Mouse (Mus musculus) myocyte (in vitro differentiated cells): ENCODE data around the gene Gcnt7.

ENCODE experiments used
- CEBPB ChIP-seq: IDR thresholded peaks from 2 replicates; pipeline ENCODE4 v1.6.1; 2011; ENCODE audit warnings: mild to moderate bottlenecking, moderate library complexity; ENCODE audit not compliant: poor library complexity, insufficient read depth, severe bottlenecking
- E2F4 ChIP-seq: IDR thresholded peaks from one replicate; pipeline ENCODE4 v1.6.1; 2011; ENCODE audit warnings: mild to moderate bottlenecking, control low read depth, moderate library complexity; ENCODE audit not compliant: insufficient read depth
- MYOG ChIP-seq, 3 experiments: IDR thresholded peaks; one replicate each; pipeline ENCODE4 v1.6.1; 2011; ENCODE audit warnings: control low read depth in 2 of 3, low read depth in 2 of 3, mild to moderate bottlenecking in 2 of 3; ENCODE audit not compliant: insufficient read length in 2 of 3, control insufficient read depth in 1 of 3, insufficient read depth in 1 of 3
- POLR2A ChIP-seq: IDR thresholded peaks from one replicate; pipeline ENCODE4 v1.6.1; 2011; ENCODE audit warnings: low read depth, mild to moderate bottlenecking, control low read depth, moderate library complexity; ENCODE audit not compliant: insufficient read length
- POLR2AphosphoS2 ChIP-seq: IDR thresholded peaks from one replicate; pipeline ENCODE4 v1.6.1; 2011; ENCODE audit warnings: low read depth, control low read depth; ENCODE audit not compliant: insufficient read length
- TCF12 ChIP-seq: IDR thresholded peaks from one replicate; pipeline ENCODE4 v1.6.1; 2011; ENCODE audit warnings: mild to moderate bottlenecking, control low read depth; ENCODE audit not compliant: poor library complexity, insufficient read depth, severe bottlenecking
- TCF3 ChIP-seq: IDR thresholded peaks from one replicate; pipeline ENCODE4 v1.6.1; 2011; ENCODE audit warnings: low read depth, control low read depth; ENCODE audit not compliant: insufficient read length
- USF1 ChIP-seq: IDR thresholded peaks from one replicate; pipeline ENCODE4 v1.6.1; 2011; ENCODE audit warnings: low read depth, mild to moderate bottlenecking, control low read depth, moderate library complexity

GRCm38 (mm10) chr2:172430609-172431008 lies 27.8 kb downstream of the Gcnt7 start:
- TF ChIP-seq USF1 (no peak), E2F4 (no peak), POLR2A (no peak), CEBPB (no peak), POLR2AphosphoS2 (no peak), MYOG (IDR thresholded peaks at IDR 0.05; ENCODE audit: control insufficient read depth in 1 of 3, insufficient read depth in 1 of 3, insufficient read length in 2 of 3, low read depth in 2 of 3) (no peak), TCF3 (no peak), TCF12 (no peak)
